Mouse (Mus musculus) midbrain, embryonic 12.5 days (tissue): ENCODE results near the gene Sept9. TPM values are rescaled to one million over a fixed set of nuclear protein-coding genes. Genes with fewer than 3 reads are reported as not detected.

Experiments used
- ATAC-seq: fragments of 200-750 bp; cut with Nextera tagmentation; 2 replicates; pipeline ENCODE4 v1.8.0; 2017; ENCODE audit warnings: low read depth, moderate TSS enrichment, moderate library complexity; ENCODE audit not compliant: low FRiP score
- H3K27ac ChIP-seq: fragments of 300-500 bp; sonication (generic); replicated peaks from 2 replicates; pipeline ENCODE4 v1.5.1; 2016; ENCODE audit warnings: mild to moderate bottlenecking
- H3K27me3 ChIP-seq: fragments of 300-500 bp; sonication (generic); 2 replicates; pipeline ENCODE4 v1.6.1; 2016; ENCODE audit warnings: mild to moderate bottlenecking
- H3K36me3 ChIP-seq: fragments of 300-500 bp; sonication (generic); 2 replicates; pipeline ENCODE4 v1.6.1; 2016
- H3K4me1 ChIP-seq: fragments of 300-500 bp; sonication (generic); 2 replicates; pipeline ENCODE4 v1.6.1; 2016
- H3K4me2 ChIP-seq: fragments of 300-500 bp; sonication (generic); replicated peaks from 2 replicates; pipeline ENCODE4 v1.6.1; 2016; ENCODE audit warnings: mild to moderate bottlenecking, moderate library complexity
- H3K4me3 ChIP-seq: fragments of 300-500 bp; sonication (generic); 2 replicates; pipeline ENCODE4 v1.5.1; 2016; ENCODE audit warnings: mild to moderate bottlenecking
- H3K9ac ChIP-seq: fragments of 300-500 bp; sonication (generic); replicated peaks from 2 replicates; pipeline ENCODE4 v1.6.1; 2016; ENCODE audit warnings: mild to moderate bottlenecking, moderate library complexity
- H3K9me3 ChIP-seq: fragments of 300-500 bp; sonication (generic); 2 replicates; pipeline ENCODE4 v1.6.1; 2016; ENCODE audit warnings: mild to moderate bottlenecking
- WGBS: fragments of 180-500 bp; shearing (Covaris S2); methylation state at CpG from one replicate; pipeline ENCODE4 v1.1.7; 2016; 5-methylcytosine and 5-hydroxymethylcytosine counted together
- polyA plus RNA-seq: library from polyadenylated mRNA; unstranded; fragments of >200 nt; fragmentation: Nextera tagmentation; extraction: Ambion mirVana; gene quantifications from 2 replicates; pipeline ENCODE4 v1.2.1, GENCODE M21; 2016

Sept9 gene
- polyA plus RNA-seq, 1 experiment from 2014 or later = 176 TPM

DNA sequence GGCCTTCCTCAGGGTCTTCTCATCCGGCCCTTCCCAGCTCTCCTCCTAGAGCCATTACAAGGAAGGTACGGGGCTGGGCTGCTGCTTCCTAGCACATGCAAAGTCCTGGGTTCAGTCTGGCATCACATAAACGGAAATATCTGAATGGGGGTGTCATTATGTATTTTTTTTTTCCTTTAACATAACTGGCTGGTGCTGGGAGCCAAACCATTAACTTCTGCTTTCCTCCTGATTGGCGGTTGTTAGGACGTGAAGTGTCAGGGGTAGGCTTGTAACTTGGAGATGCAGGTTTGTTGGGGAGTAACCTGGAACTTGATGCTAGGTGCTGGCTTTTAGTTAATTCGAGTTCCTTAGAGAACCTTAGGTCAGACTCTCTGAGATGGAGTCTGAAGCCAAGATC lies 203.6 kb downstream of the Sept9 start:
- 91% methylated on average over 6 of the region's 6 CpGs for WGBS
- H3K27me3 ChIP-seq = peaks cover 43% of the 10 kb centered on the region

DNA sequence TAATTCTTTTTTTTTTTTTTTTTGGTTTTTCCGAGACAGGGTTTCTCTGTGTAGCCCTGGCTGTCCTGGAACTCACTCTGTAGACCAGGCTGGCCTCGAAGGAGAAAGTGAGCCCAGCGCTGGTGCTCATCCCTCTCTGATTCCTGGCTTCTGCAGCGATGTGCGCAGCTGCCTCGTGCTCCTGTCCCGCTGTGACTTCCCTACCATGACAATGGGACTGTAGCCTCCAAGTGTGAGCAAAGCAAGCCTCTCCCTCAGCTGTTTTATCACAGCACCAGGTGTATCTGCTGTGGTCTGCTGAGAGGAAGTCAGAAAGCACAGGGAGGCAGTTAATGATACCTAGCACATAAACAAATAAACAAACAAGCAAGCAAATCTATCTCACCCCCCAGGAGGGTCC lies 204.3 kb downstream of the Sept9 start:
- Histone ChIP-seq H3K36me3 (no peaks in the 10 kb centered on the region), H3K4me2 (no peak overlapping the region), H3K27ac (no peak overlapping the region; the same call in 1 of the 2 replicates), H3K4me1 (peaks cover 47% of the 10 kb centered on the region), H3K4me3 (no peak overlapping the region), H3K9ac (0 out of 2 replicates have a peak overlapping the region, but pooled peaks have one; percentile 20), H3K27me3 (peaks cover 36% of the 10 kb centered on the region), H3K9me3 (0 out of 2 replicates have a peak, but pooled peaks cover 7% of the 10 kb centered on the region)
- 25% methylated on average over 7 of the region's 7 CpGs for WGBS
- ATAC-seq = no peak

More for the DNA sequence above, 203.6 kb downstream of the Sept9 start:
- Histone ChIP-seq H3K4me3 (no peak overlapping the region), H3K27ac (no peak overlapping the region), H3K9me3 (0 out of 2 replicates have a peak, but pooled peaks cover 7% of the 10 kb centered on the region), H3K4me1 (peaks cover 47% of the 10 kb centered on the region), H3K9ac (no peak overlapping the region), H3K36me3 (no peaks in the 10 kb centered on the region), H3K4me2 (no peak overlapping the region)
- ATAC-seq = no peak

DNA sequence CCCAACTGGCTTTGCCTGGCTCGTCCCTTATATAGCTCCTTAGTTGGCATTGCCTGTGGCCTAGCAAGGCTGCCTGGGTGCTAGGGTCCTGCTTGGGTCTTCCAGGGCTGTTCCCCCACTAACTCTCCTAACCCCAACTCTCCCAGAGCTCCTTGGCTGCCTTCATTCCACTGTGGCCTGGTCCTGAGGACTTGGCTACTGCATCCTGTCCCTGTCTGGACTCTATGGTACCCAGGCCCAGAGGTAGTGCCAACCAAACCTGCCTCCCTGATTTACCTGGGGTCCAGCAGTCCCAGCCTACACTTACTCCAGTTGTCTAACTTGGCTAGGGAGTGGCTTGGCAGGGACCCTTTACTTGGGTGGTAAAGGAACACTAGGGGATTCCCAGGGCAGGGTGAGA lies 207.2 kb downstream of the Sept9 start:
- ATAC-seq = no peak
- Histone ChIP-seq H3K9me3 (0 out of 2 replicates have a peak, but pooled peaks cover 6% of the 10 kb centered on the region), H3K36me3 (no peaks in the 10 kb centered on the region), H3K27me3 (peaks cover 39% of the 10 kb centered on the region), H3K9ac (peak overlapping the region; percentile 43), H3K4me2 (peak overlapping the region; percentile 61), H3K27ac (peak overlapping the region; percentile 99), H3K4me1 (peaks cover 63% of the 10 kb centered on the region), H3K4me3 (no peak overlapping the region)
- WGBS = 30% methylated on average over 1 of the region's 1 CpGs

DNA sequence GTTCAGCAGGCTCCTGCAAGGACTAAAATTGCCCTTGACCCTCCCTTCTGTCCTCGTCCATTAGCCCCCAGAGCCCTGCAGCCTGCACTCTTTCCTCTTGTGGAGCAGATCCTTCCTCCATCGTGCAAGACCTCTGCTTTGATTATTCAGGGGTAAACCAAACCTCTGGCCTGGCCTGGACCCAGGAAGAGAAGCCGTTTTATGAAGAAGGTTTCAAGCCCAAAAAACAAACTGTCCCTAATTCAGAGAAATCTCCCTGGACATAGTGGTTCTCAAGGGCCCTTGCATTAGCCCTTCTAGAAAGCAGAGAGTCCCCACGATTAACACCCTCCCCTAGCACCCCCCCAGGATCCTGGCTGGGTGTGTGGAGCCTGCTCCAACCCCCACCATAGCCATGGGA lies 207.7 kb downstream of the Sept9 start:
- Histone ChIP-seq H3K36me3 (no peaks in the 10 kb centered on the region), H3K27me3 (peaks cover 41% of the 10 kb centered on the region), H3K4me2 (peak overlapping the region; percentile 61), H3K27ac (peak overlapping the region; percentile 99), H3K4me3 (no peak overlapping the region; the same call in 1 of the 2 replicates), H3K9me3 (0 out of 2 replicates have a peak, but pooled peaks cover 3% of the 10 kb centered on the region), H3K4me1 (peaks cover 63% of the 10 kb centered on the region), H3K9ac (peak overlapping the region; percentile 47)
- peak; percentile 20 for ATAC-seq
- 6% methylated on average over 4 of the region's 4 CpGs for WGBS

DNA sequence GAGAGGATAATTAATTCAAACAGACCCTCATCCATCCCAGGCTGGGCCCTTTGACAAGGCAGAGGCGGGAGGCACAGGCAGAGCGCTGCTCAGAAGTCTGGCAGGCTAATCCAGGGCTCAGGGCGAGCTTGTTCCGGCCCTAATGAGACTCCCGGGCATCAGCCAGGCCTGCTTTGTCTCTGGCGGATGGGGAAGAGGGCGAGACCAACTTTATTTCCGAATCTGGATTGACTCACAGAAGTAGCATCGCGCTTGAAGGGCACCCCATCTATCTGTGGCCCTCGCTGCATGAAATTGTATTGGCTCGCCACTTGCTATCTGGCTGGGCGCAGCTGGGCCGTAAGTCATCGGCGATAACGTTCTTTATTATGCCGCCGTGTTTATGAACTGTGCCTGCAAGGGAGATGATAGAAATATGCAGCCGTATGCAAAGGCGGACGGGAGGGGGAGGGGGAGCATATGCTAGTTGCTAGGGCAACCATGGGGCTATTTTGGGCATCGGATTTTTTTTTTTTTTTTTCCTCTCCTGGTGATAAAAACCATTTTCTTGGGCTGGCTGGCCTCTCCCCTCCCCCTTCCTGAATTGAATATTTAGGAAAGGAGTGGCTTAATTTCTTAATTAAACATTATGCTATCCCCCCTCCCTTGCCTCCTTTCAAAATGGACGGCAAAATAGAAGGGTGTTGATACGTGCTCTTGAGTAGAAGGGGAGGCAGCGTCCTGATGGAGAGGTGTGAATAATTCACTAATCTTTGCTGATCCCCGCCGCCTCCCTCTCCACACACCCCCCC lies 208.4 kb downstream of the Sept9 start:
- Histone ChIP-seq H3K4me2 (peak overlapping the region; percentile 61), H3K27me3 (peaks cover 45% of the 10 kb centered on the region), H3K4me1 (peaks cover 63% of the 10 kb centered on the region), H3K9me3 (no peaks in the 10 kb centered on the region), H3K27ac (peak overlapping the region; percentile 99), H3K9ac (peak overlapping the region; percentile 47), H3K4me3 (peak overlapping the region; percentile 28), H3K36me3 (no peaks in the 10 kb centered on the region)
- peak; percentile 89 for ATAC-seq
- WGBS = under 1% methylated on average over 28 of the region's 28 CpGs

DNA sequence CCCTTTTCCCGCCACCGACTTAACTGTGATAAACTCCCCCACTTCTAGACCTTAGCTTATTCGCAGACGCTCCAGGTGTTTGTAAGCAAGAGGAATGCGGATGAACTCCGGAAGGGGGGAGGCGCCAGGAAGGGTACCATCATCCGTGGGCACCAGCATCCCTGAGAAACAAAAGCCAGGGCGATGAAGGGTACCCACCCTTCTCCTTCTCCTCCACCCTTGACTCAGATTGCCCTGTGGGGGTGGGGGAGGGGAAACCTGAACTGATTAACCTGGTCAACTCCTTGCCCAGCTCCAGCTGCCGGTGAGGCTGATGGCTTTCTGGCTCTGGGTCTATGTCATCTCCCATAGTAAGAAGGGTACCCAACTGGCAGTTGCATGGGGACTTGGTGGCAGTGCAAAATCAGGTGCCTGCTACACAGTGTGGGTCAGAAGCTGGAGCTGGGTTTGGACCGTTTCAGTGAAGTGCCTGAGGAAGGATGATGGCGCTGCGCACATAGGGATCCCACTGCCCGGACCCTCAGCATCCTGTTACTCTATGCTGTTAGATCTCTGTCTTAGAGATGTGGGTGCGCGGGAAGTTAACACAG lies 209.1 kb downstream of the Sept9 start:
- Histone ChIP-seq H3K4me2 (peak overlapping the region; percentile 61), H3K9ac (peak overlapping the region; percentile 37), H3K4me3 (peak overlapping the region; percentile 28), H3K36me3 (no peaks in the 10 kb centered on the region), H3K27me3 (peaks cover 51% of the 10 kb centered on the region), H3K27ac (peak overlapping the region; percentile 99), H3K9me3 (no peaks in the 10 kb centered on the region), H3K4me1 (peaks cover 68% of the 10 kb centered on the region)
- WGBS = 5% methylated on average over 16 of the region's 16 CpGs
- ATAC-seq = peak; percentile 21

DNA sequence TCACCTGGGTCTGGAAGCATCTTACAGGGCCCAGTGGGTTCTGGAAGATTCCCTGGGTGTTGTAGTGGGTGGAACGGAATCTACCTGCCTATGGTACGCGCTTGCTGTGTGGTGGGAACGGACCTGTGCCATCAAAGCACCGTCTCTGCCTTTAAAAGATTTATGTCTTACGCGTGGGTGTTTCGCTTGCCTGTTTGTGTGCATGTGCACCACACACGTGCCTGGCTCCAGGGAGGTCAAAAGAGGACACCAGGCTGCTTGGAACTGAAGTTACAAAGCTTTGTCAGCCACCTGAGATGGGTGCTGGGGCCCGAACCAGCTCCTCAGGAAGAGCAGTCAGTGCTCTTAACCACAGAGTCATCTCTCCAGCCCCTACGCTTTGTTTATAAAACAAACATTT lies 209.9 kb downstream of the Sept9 start:
- peaks cover 68% of the 10 kb centered on the region for H3K4me1 ChIP-seq
- H3K9ac ChIP-seq = no peak overlapping the region
- 64% methylated on average over 11 of the region's 11 CpGs for WGBS
- no peaks in the 10 kb centered on the region for H3K36me3 ChIP-seq
- peak overlapping the region; percentile 61; the same call in 1 of the 2 replicates for H3K4me2 ChIP-seq
- H3K4me3 ChIP-seq = no peak overlapping the region
- ATAC-seq = no peak
- H3K27me3 ChIP-seq = peaks cover 53% of the 10 kb centered on the region
- H3K27ac ChIP-seq = peak overlapping the region; percentile 99
- no peaks in the 10 kb centered on the region for H3K9me3 ChIP-seq

DNA sequence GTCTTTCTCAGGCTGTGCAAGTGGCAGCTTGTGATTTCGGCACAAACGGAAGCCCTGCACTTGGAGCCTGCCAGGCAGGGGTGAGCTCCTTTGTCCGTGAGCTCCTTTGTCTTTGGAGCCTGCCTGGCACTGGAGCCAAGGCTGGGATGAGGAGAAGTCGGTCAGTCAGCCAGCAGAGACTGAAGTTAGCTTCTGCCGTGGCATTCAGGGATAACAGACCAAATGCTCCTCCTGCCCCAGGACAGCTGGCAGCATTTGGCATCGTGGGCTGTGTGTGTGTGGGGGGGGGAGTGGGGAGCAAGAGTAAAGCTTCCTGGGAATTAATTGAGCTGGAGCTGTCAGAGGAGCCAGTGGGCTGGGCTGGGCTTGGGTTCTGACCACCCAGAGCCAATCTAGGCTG lies 210.6 kb downstream of the Sept9 start:
- no peak for ATAC-seq
- H3K9me3 ChIP-seq = no peaks in the 10 kb centered on the region
- H3K27ac ChIP-seq = peak overlapping the region; percentile 99
- H3K27me3 ChIP-seq = peaks cover 53% of the 10 kb centered on the region
- 3% methylated on average over 6 of the region's 6 CpGs for WGBS
- H3K4me2 ChIP-seq = peak overlapping the region; percentile 23
- peak overlapping the region; percentile 57 for H3K9ac ChIP-seq
- no peak overlapping the region for H3K4me3 ChIP-seq
- H3K36me3 ChIP-seq = no peaks in the 10 kb centered on the region
- H3K4me1 ChIP-seq = peaks cover 68% of the 10 kb centered on the region

DNA sequence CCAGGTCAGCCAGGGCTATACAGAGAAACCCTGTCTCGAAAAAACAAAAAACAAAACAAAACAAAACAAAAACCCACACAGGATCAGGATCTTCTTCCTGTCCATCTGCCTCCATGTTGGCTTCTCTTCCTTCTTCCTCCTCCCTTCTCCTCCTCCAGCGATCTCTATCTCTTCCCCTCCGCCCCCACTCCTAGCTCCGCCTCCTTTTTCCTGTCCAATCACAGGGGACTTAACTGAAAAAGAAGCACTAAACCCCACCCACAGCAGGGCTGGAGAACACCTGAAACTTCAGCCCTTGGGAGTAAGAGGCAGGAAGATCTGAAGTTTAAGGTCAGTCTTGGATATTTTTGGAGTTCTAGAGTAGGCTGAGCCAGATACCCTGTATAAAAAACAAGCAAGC lies 212.2 kb downstream of the Sept9 start:
- Histone ChIP-seq H3K4me3 (no peak overlapping the region), H3K9me3 (no peaks in the 10 kb centered on the region), H3K4me1 (peaks cover 68% of the 10 kb centered on the region), H3K27ac (no peak overlapping the region), H3K36me3 (no peaks in the 10 kb centered on the region), H3K27me3 (peaks cover 47% of the 10 kb centered on the region), H3K9ac (no peak overlapping the region), H3K4me2 (no peak overlapping the region)
- no peak for ATAC-seq
- WGBS = 88% methylated on average over 4 of the region's 4 CpGs

Other genes with a start within 250 kb of the Sept9 start
- 63.7 and 68.9 TPM in 2 replicates for gene Sec14l1, start 84.5 kb upstream of the Sept9 start, polyA plus RNA-seq